Mouse (Mus musculus) layer of hippocampus, adult 9-10 months (tissue): ENCODE measurements at regions not wholly inside any gene's neighbourhood (a gene's known extent, or its start where the extent isn't known, plus 50 kb on each side); places are given as distances from the start of the nearest gene placed in this dataset.
"Not testable (repeated sequence)": the region's sequence is repeated elsewhere in the genome, so short reads cannot be mapped to it uniquely, and the experiment has no call there.

Source experiments
- DNase-seq: peaks from one replicate; pipeline ENCODE4 v3.0.0; 2022; ENCODE audit warnings: low spot score

GRCm38 (mm10) chr9:72166084-72166483 lies 54.4 kb upstream of the Tcf12 start:
- DNase-seq: no peak

GRCm38 (mm10) chr9:72166611-72167010 lies 54.9 kb upstream of the Tcf12 start:
- DNase-seq: no peak

DNA sequence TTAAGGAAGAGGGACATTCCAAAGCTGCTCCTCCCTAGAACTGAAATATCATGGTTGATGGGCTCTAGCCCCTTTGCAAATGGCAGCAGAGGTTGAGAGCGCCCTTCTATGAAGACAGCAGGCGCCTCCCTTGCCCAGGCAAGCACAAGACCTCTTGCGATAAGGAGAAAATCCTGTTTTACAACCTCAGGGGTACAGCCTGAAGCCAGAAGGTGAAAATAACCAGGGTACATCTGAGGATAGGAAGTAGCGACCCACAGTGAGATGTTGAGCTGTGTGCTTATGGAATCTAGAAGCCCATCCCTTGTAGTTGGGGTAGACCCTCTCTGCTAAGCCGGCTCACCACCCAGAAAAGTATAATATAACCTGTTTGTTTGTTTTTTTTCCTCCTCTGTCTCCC lies 57.6 kb upstream of the Tcf12 start:
- DNase-seq: no peak

- DNase-seq: no peak
Observed at GRCm38 (mm10) chr9:72169728-72170188, 58.1 kb upstream of the Tcf12 start.

- DNase-seq: no peak
Observed at GRCm38 (mm10) chr9:72170235-72170634, 58.6 kb upstream of the Tcf12 start.

GRCm38 (mm10) chr9:72172331-72172730 lies 60.7 kb upstream of the Tcf12 start:
- no peak for DNase-seq

GRCm38 (mm10) chr9:72180972-72181371 lies 69.3 kb upstream of the Tcf12 start:
- DNase-seq: no peak

GRCm38 (mm10) chr9:72183336-72183735 lies 71.7 kb upstream of the Tcf12 start:
- no peak for DNase-seq

DNA sequence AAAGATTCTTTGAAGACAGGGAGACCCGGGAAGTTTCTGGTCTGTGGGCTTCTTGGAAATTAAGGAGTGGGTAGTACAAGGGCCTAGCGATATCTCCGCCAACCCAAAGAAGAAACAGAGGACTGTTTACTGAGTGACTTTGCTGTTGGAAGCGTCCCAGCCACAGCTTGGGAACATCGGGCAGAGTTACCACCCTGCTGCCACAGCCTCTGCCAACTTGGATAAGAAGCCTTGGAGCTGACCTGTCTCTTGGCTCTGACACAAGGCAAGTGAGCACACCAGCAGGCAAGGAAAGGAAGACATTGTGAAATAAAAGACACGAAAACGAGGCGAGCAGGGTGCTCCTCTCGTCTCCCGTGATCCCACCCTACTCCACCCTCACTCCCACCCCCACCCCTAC lies 72.3 kb upstream of the Tcf12 start:
- no peak for DNase-seq

DNA sequence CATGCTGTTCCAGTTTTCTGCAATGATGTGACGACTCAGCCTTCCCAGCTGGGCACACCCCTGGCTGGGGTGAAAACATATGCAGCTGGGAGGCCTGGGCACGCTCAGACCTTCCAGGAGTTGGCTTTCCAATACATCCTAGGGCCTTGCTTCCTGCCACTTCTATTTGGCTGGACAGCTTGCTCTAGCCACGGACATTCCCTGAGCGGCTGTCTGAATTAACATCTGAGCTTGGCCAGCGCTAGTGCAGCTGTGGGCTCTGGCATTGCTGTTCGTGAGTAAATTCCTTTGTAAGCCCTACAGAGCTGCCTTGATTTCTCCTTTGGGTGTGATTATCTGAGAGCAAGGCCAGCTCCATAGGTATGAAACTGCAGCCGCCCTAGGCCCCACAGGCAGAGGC lies 78.2 kb upstream of the Tcf12 start:
- DNase-seq: no peak

DNA sequence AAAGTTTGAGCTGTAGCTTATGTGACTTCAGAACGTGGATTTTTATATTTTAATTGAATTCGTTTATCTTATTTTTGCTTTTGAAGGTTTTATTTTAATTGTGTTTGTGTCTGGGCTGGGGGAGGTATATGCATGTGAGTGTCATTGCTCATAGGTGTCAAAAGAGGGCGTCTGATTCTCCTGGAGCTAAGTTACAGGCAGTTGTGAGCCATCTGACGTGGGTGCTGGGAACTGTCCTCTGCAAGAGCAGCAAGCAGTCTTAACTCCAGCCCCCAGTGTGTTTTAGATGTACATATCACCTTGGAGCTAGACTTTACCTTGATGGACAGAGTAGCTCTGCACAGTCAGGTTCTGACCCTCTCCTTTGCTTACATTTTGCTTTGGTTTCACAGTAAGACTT lies 79.0 kb upstream of the Tcf12 start:
- no peak for DNase-seq

GRCm38 (mm10) chr9:72191091-72191490 lies 79.4 kb upstream of the Tcf12 start:
- no peak for DNase-seq

- peak; percentile 54 for DNase-seq
Observed at GRCm38 (mm10) chr9:72192051-72192952, 80.6 kb upstream of the Tcf12 start.

GRCm38 (mm10) chr9:72192953-72193337 lies 81.3 kb upstream of the Tcf12 start:
- DNase-seq: not testable (repeated sequence)

- no peak for DNase-seq
Observed at GRCm38 (mm10) chr9:72195348-72195747, 79.3 kb upstream of the Zfp280d start.

DNA sequence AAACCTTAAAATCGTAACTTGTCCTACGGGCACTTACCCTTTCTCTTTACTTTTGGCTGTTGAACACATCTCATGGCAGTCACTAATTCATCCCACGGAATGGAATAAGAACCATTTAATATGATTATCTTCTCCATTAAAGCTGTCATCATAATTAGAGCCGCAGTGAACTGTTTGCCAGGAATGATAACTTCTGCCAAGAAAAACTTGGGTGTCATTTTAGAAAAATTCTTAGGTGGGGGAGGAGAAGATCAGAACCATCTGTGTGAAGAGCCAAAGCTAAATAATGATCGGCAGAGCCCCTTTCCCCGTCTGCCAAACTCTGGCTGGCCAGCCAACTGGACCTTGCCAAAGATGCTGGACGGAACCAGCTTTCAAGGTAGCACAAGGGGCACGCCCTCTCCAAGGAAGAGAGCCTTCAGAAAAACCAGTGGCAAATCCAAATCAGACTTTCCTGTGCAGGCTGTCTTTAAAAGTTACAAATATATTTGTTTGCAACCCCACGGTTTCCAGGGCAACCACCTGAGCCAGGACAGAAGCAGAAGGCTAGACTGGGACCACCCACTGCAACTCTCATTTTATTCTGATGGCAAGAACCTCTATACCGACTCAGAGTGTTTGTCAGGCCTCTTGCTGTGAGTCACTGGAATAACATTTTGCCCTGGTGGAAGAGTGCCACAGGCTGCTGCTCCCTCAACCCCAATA lies 77.9 kb upstream of the Zfp280d start:
- no peak for DNase-seq

GRCm38 (mm10) chr9:72197331-72197732 lies 77.3 kb upstream of the Zfp280d start:
- no peak for DNase-seq

GRCm38 (mm10) chr9:72198976-72199375 lies 75.7 kb upstream of the Zfp280d start:
- DNase-seq: no peak

GRCm38 (mm10) chr9:72204357-72204905 lies 70.2 kb upstream of the Zfp280d start:
- no peak for DNase-seq

DNA sequence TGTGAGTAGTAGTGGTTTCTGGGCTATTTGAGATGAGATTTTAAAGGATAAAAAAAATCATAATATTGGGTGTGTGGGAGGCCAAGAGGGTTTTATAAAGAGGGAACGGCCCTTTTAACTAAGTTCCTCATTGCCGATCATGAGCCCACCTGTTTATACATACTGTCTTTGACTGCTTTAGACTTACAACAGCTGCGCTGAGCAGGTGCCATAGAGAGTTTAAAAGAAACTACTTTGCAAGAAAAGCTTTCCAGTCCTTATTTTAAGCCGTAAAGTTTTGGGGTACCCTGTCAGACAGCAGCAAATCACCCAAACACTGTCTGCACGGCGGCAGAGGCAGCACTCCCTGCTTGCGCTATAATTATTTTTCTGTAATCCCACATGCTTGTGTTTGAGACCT lies 68.8 kb upstream of the Zfp280d start:
- no peak for DNase-seq

DNA sequence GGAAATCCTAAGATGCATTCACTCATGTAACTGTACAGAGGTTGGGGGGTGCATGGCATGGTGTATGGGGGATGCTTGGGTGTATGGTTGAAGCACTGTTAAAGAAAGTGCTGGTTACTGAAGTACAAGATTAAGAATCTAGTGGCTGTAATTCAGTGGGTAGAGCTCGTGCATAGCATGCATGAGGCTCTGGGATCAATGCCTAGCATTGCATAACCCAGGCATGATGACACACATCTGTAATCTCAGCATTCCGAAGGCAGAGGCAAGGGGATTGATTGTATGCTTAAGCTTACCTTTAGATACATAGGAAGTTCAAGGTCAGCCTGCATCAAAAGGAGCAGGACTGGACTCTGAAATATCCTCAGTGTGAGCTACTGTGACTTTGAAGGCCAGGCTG lies 67.7 kb upstream of the Zfp280d start:
- DNase-seq: no peak

DNA sequence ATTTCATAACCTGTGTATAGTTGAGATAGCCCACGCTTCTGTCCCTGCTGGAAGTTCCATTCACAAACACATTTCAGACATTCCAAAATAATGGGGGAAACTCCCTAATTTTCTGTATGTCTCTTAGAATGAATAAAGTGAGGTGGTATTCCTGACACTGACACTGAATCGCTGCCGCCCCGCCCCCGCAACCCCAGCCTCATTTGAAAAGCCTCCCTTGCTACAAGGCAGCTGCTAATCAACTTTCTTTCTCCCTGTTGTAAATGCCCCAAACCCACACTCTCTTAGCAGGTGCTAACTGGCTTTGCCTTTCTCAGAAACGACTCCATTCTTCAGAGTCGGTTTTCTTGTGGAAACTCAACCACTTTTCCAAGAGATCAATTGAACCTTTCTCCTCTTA lies 66.4 kb upstream of the Zfp280d start:
- no peak for DNase-seq
